Mouse (Mus musculus): ENCODE data around the gene Cd52.

Cd52 gene

GRCm38 (mm10) chr4:134102742-134103119 lies 7.8 kb upstream of the Cd52 start:
- Histone ChIP-seq H3K36me3 (ENCODE audit: insufficient read depth, low read length) (no peaks in the 10 kb centered on the region), H3K27me3 (ENCODE audit: insufficient read depth, low read length) (no peaks in the 10 kb centered on the region), H3K4me3 (replicated peaks; ENCODE audit: low read length) (peak overlapping the region; percentile 94), H3K9me3 (ENCODE audit: low read length) (no peaks in the 10 kb centered on the region), H3K4me1 (replicated peaks; ENCODE audit: low read depth, low read length) (peaks cover 40% of the 10 kb centered on the region)
- no peak for TF ChIP-seq CTCF (conservative IDR thresholded peaks at IDR 0.05; ENCODE audit: low read length)
- TF ChIP-seq NANOG (IDR thresholded peaks at IDR 0.05; ENCODE audit: borderline replicate concordance, low read length): no peak
- TF ChIP-seq POU5F1 (IDR thresholded peaks at IDR 0.05; ENCODE audit: borderline replicate concordance, low read length): no peak

DNA sequence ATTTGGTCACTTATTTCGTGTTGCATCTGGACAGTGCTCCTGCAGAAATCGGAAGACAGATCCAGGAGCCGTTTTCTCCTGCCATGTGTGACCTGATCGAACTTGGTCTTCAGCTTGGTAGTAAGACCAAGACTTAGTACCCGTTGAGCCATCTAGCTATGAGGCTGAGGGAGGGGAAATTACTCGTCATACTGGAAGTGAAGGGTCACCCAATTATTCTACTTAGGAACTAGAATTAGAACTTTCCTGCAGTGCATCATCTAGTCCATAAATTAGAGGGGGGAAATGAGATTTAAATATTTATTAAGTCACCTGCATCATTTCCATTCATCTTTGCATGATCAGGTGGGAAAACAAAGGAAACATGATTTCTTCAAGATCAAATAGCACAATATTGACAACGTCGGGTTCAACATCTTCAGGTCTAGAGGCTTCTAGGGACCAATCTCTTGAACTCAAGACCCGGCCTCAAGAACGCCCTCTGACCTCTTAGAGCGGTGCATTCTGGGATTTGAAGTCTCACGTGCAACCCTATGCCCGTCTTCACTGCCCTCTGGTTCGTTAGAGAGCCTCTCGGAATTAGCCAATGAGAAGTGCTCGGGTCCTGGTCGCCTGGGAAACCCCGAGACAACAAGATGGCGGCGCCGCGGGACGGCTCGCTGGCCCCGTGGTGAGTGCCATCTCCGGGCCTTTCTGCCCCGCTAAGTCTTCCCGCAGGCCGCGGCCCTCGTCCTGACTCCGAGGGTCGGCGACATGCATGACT lies 7.3 kb upstream of the Cd52 start, which contains the start of gene Ubxn11:
TSS of gene Ubxn11 (plus strand) at position 592 of the 763 bp plus-strand sequence.
- H3K36me3 ChIP-seq (ENCODE audit: insufficient read depth, low read length): no peaks in the 10 kb centered on the region
- H3K4me1 ChIP-seq (replicated peaks; ENCODE audit: low read depth, low read length): peaks cover 34% of the 10 kb centered on the region
- no peaks in the 10 kb centered on the region for H3K9me3 ChIP-seq (ENCODE audit: low read length)
- H3K4me3 ChIP-seq (replicated peaks; ENCODE audit: low read length): peak within 1 kb of the TSS; percentile 94
- TF ChIP-seq POU5F1 (IDR thresholded peaks at IDR 0.05; ENCODE audit: borderline replicate concordance, low read length): no peak
- no peak for TF ChIP-seq NANOG (IDR thresholded peaks at IDR 0.05; ENCODE audit: borderline replicate concordance, low read length)
- no peak for TF ChIP-seq CTCF (conservative IDR thresholded peaks at IDR 0.05; ENCODE audit: low read length)
- H3K27me3 ChIP-seq (ENCODE audit: insufficient read depth, low read length): no peaks in the 10 kb centered on the region

DNA sequence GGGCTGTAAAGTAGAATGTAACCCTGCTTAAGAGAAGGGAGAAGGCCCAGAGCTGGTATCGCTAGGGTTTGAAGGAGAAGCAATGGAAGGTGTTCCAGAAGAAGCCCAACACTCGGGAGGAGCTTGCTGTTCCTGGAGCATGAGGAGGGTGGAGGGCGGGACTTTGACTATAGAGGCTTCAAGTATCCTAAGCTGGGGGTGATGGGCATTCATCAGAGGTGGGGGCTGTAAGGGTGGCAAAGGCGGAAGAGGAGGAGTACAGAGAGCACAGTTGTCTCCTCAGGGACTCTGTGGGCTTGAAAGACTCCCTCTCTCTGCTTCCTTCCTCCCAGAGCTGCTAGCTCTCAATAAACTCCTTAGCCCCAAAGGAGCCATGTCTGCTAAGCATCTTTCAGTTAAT lies 5.4 kb upstream of the Cd52 start:
- Histone ChIP-seq H3K9me3 (ENCODE audit: low read length) (no peaks in the 10 kb centered on the region), H3K27me3 (ENCODE audit: insufficient read depth, low read length) (no peaks in the 10 kb centered on the region), H3K4me1 (replicated peaks; ENCODE audit: low read depth, low read length) (peaks cover 24% of the 10 kb centered on the region), H3K36me3 (ENCODE audit: insufficient read depth, low read length) (no peaks in the 10 kb centered on the region), H3K4me3 (replicated peaks; ENCODE audit: low read length) (no peak overlapping the region)
- TF ChIP-seq POU5F1 (IDR thresholded peaks at IDR 0.05; ENCODE audit: borderline replicate concordance, low read length) (no peak), NANOG (IDR thresholded peaks at IDR 0.05; ENCODE audit: borderline replicate concordance, low read length) (no peak), CTCF (conservative IDR thresholded peaks at IDR 0.05; ENCODE audit: low read length) (no peak)

- H3K4me1 ChIP-seq (replicated peaks; ENCODE audit: low read depth, low read length): peaks cover 23% of the 10 kb centered on the region
- TF ChIP-seq CTCF (conservative IDR thresholded peaks at IDR 0.05; ENCODE audit: low read length): no peak
- no peak for TF ChIP-seq POU5F1 (IDR thresholded peaks at IDR 0.05; ENCODE audit: borderline replicate concordance, low read length)
- TF ChIP-seq NANOG (IDR thresholded peaks at IDR 0.05; ENCODE audit: borderline replicate concordance, low read length): no peak
- no peaks in the 10 kb centered on the region for H3K27me3 ChIP-seq (ENCODE audit: insufficient read depth, low read length)
- peaks cover 7% of the 10 kb centered on the region for H3K36me3 ChIP-seq (ENCODE audit: insufficient read depth, low read length)
- no peaks in the 10 kb centered on the region for H3K9me3 ChIP-seq (ENCODE audit: low read length)
- H3K4me3 ChIP-seq (replicated peaks; ENCODE audit: low read length): no peak overlapping the region
Observed at GRCm38 (mm10) chr4:134098628-134099027, 3.7 kb upstream of the Cd52 start.

DNA sequence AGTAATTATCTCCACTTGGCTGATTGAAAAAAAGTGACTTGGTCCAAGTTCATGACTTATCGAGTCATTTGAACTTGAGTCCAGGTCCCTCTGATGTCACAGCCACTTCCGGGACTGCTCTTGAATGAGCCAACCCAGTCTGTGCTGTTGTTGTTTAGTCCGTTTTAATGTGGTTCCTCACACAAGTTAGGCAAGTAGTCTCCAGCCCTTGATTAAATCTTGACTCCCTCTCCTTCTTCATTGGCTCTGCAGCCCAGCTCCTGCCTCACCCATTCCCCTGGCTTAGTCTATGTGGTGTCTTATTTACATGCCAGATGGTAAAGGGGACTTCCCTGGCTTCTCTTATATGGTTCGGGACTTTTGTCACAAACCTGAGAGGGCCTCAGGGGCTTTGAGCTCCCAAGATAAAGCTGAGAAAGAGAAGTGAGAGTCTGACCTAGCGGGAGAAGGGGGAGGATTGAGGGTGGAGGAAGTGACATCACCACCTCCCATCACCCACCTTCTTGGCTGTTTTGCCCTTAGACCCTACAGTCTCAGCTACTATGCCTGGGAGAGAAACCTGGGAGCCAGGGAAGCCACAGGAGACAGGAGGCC lies 2.2 kb upstream of the Cd52 start:
- no peak overlapping the region for H3K4me3 ChIP-seq (replicated peaks; ENCODE audit: low read length)
- no peaks in the 10 kb centered on the region for H3K9me3 ChIP-seq (ENCODE audit: low read length)
- no peaks in the 10 kb centered on the region for H3K27me3 ChIP-seq (ENCODE audit: insufficient read depth, low read length)
- peaks cover 26% of the 10 kb centered on the region for H3K4me1 ChIP-seq (replicated peaks; ENCODE audit: low read depth, low read length)
- TF ChIP-seq POU5F1 (IDR thresholded peaks at IDR 0.05; ENCODE audit: borderline replicate concordance, low read length) (no peak), CTCF (conservative IDR thresholded peaks at IDR 0.05; ENCODE audit: low read length) (no peak), NANOG (IDR thresholded peaks at IDR 0.05; ENCODE audit: borderline replicate concordance, low read length) (no peak)
- H3K36me3 ChIP-seq (ENCODE audit: insufficient read depth, low read length): peaks cover 21% of the 10 kb centered on the region

DNA sequence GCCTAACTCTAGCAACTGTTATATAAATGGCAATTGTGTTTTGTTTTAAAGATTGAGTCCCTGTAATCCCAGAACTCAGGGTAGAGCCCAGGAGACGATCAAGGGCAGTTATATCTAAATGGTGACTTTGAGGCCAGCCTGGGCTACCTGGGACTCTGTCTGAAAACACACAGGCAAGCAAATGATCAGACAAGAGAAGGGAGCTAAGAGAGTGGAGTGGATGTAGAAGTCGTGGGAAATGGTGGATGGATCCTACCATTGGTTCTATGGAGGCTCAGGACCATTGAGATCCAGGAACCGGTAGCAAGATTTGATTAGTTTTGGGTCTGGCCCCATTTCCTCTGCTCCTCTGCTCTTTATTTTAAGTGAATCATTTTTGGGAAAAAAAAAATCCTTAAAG lies 1.2 kb upstream of the Cd52 start:
- H3K9me3 ChIP-seq (ENCODE audit: low read length): no peaks in the 10 kb centered on the region

GRCm38 (mm10) chr4:134094004-134094564 lies 798 bp downstream of the Cd52 start:
- Histone ChIP-seq H3K4me1 (replicated peaks; ENCODE audit: low read depth, low read length) (peaks cover 30% of the 10 kb centered on the region), H3K27me3 (ENCODE audit: insufficient read depth, low read length) (no peaks in the 10 kb centered on the region), H3K4me3 (replicated peaks; ENCODE audit: low read length) (no peak overlapping the region), H3K36me3 (ENCODE audit: insufficient read depth, low read length) (peaks cover 49% of the 10 kb centered on the region), H3K9me3 (ENCODE audit: low read length) (no peaks in the 10 kb centered on the region)
- no peak for TF ChIP-seq NANOG (IDR thresholded peaks at IDR 0.05; ENCODE audit: borderline replicate concordance, low read length)

More for the DNA sequence above, 1.2 kb upstream of the Cd52 start:
- no peak for TF ChIP-seq CTCF (conservative IDR thresholded peaks at IDR 0.05; ENCODE audit: low read length)
- TF ChIP-seq NANOG (IDR thresholded peaks at IDR 0.05; ENCODE audit: borderline replicate concordance, low read length): no peak
- Histone ChIP-seq H3K36me3 (ENCODE audit: insufficient read depth, low read length) (peaks cover 29% of the 10 kb centered on the region), H3K27me3 (ENCODE audit: insufficient read depth, low read length) (no peaks in the 10 kb centered on the region), H3K4me1 (replicated peaks; ENCODE audit: low read depth, low read length) (peaks cover 30% of the 10 kb centered on the region), H3K4me3 (replicated peaks; ENCODE audit: low read length) (no peak overlapping the region)

DNA sequence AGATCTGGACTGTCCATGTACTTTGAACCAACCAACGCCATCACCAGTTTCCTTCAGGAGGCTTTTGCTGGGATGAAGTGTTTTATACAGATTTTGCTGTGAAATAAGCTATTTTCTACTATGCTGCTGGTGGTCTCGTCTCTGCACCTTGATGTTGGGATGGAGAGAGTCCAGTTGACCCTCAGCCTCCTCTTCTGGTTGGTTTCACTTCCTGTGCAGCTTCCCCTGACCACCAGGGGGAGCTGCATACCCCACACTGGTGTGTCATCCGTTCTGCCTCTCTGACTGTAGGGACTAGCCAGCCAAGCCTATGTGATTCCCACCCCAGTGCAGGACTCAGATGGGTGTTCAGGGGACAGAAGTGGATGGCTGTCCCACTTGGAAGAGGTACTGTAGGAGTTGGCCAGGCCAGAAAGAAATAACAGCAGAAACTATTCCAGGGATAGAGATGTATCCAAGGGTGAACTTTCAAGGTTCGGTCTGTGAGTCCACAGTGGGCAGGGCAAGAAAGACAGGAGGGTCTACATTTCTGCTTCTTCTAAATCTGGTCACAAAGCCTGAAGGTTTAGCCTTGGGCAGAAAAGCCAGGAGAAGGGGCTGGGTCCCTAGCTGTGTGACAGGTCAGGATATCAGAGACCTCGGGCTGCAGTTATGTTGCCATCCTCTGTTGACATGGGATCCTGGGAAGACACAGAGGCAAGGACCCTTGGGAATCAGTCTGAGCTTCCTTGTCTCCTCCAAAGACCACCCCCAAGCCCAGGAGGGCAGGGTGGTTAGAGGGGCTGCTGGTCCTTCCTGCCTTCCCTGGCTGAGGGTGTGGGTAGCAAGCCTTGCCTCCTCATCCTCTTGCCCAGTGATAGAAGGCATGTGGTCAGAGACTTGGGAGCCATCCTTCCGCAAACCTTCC lies 2.2 kb downstream of the Cd52 start:
- Histone ChIP-seq H3K9me3 (ENCODE audit: low read length) (no peaks in the 10 kb centered on the region), H3K36me3 (ENCODE audit: insufficient read depth, low read length) (peaks cover 61% of the 10 kb centered on the region), H3K27me3 (ENCODE audit: insufficient read depth, low read length) (no peaks in the 10 kb centered on the region), H3K4me3 (replicated peaks; ENCODE audit: low read length) (no peak overlapping the region), H3K4me1 (replicated peaks; ENCODE audit: low read depth, low read length) (peaks cover 23% of the 10 kb centered on the region)
- TF ChIP-seq POU5F1 (IDR thresholded peaks at IDR 0.05; ENCODE audit: borderline replicate concordance, low read length) (no peak), CTCF (conservative IDR thresholded peaks at IDR 0.05; ENCODE audit: low read length) (peak; percentile 85)

Data from E14TG2a.4 (cell line).